Mouse (Mus musculus) kidney, embryonic 14.5 days (tissue): ENCODE measurements around the gene Vps37c. TPM values are rescaled to one million over a fixed set of nuclear protein-coding genes. Genes with fewer than 3 reads are reported as not detected.

Source experiments
- ATAC-seq: fragments of 200-750 bp; cut with Nextera tagmentation; 2 replicates; pipeline ENCODE4 v1.8.0; 2017; ENCODE audit warnings: moderate number of reproducible peaks, mild to moderate bottlenecking, moderate TSS enrichment, moderate library complexity; ENCODE audit not compliant: low FRiP score, low TSS enrichment
- H3K27ac ChIP-seq: fragments of 300-500 bp; sonication (generic); 2 replicates; pipeline ENCODE4 v1.5.1; 2014; ENCODE audit warnings: low read depth, mild to moderate bottlenecking, low read length, moderate library complexity, mixed read lengths
- H3K27me3 ChIP-seq: fragments of 300-500 bp; sonication (generic); 2 replicates; pipeline ENCODE4 v1.6.1; 2014; ENCODE audit warnings: mild to moderate bottlenecking, low read length; ENCODE audit not compliant: control insufficient read depth, insufficient read depth
- H3K36me3 ChIP-seq: fragments of 300-500 bp; sonication (generic); 2 replicates; pipeline ENCODE4 v1.6.1; 2014; ENCODE audit warnings: low read length, mixed read lengths; ENCODE audit not compliant: control insufficient read depth, insufficient read depth
- H3K4me1 ChIP-seq: fragments of 300-500 bp; sonication (generic); 2 replicates; pipeline ENCODE4 v1.6.1; 2014; ENCODE audit warnings: low read length, mixed read lengths; ENCODE audit not compliant: control insufficient read depth, insufficient read depth
- H3K4me2 ChIP-seq: fragments of 300-500 bp; sonication (generic); replicated peaks from 2 replicates; pipeline ENCODE4 v1.6.1; 2014; ENCODE audit warnings: low read depth, mild to moderate bottlenecking, low read length
- H3K4me3 ChIP-seq: fragments of 300-500 bp; sonication (generic); 2 replicates; pipeline ENCODE4 v1.5.1; 2014; ENCODE audit warnings: mild to moderate bottlenecking, low read length
- H3K9ac ChIP-seq: fragments of 300-500 bp; sonication (generic); 2 replicates; pipeline ENCODE4 v1.6.1; 2014; ENCODE audit warnings: low read depth, mild to moderate bottlenecking, low read length, moderate library complexity
- H3K9me3 ChIP-seq: fragments of 300-500 bp; sonication (generic); 2 replicates; pipeline ENCODE4 v1.6.1; 2016; ENCODE audit warnings: low read length; ENCODE audit not compliant: control insufficient read depth
- WGBS: fragments of 180-500 bp; shearing (Covaris S2); extraction: QIAGEN DNeasy Blood & Tissue Kit; methylation state at CpG from one replicate; pipeline ENCODE4 v1.1.7; 2014; 5-methylcytosine and 5-hydroxymethylcytosine counted together
- polyA plus RNA-seq: library from polyadenylated mRNA; unstranded; fragments of >200 nt; fragmentation: Nextera tagmentation; extraction: Ambion mirVana; gene quantifications from 2 replicates; pipeline ENCODE4 v1.2.1, GENCODE M21; 2014

Gene Vps37c
- polyA plus RNA-seq, 1 experiment from 2014 or later = 31.7 TPM

GRCm38 (mm10) chr19:10661373-10661772 lies 27.2 kb upstream of the Vps37c start:
- no peak for ATAC-seq
- H3K27ac ChIP-seq = no peak overlapping the region
- no peak overlapping the region for H3K4me3 ChIP-seq
- no peak overlapping the region for H3K4me2 ChIP-seq
- H3K9me3 ChIP-seq = no peaks in the 10 kb centered on the region
- no peaks in the 10 kb centered on the region for H3K4me1 ChIP-seq
- WGBS = 78% methylated on average over 5 of the region's 5 CpGs
- H3K27me3 ChIP-seq = no peaks in the 10 kb centered on the region
- no peak overlapping the region for H3K9ac ChIP-seq
- no peaks in the 10 kb centered on the region for H3K36me3 ChIP-seq

GRCm38 (mm10) chr19:10661919-10662318 lies 26.6 kb upstream of the Vps37c start:
- H3K9me3 ChIP-seq = no peaks in the 10 kb centered on the region
- H3K4me3 ChIP-seq = no peak overlapping the region
- 91% methylated on average over 2 of the region's 2 CpGs for WGBS
- no peaks in the 10 kb centered on the region for H3K4me1 ChIP-seq
- H3K27me3 ChIP-seq = no peaks in the 10 kb centered on the region
- H3K36me3 ChIP-seq = no peaks in the 10 kb centered on the region
- no peak overlapping the region for H3K4me2 ChIP-seq
- H3K27ac ChIP-seq = no peak overlapping the region
- ATAC-seq = no peak
- H3K9ac ChIP-seq = no peak overlapping the region

GRCm38 (mm10) chr19:10662665-10663064 lies 25.9 kb upstream of the Vps37c start:
- ATAC-seq = no peak
- Histone ChIP-seq H3K9me3 (no peaks in the 10 kb centered on the region), H3K4me2 (no peak overlapping the region), H3K36me3 (no peaks in the 10 kb centered on the region), H3K4me1 (no peaks in the 10 kb centered on the region), H3K27ac (no peak overlapping the region), H3K9ac (no peak overlapping the region), H3K27me3 (no peaks in the 10 kb centered on the region), H3K4me3 (no peak overlapping the region)
- 59% methylated on average over 3 of the region's 3 CpGs for WGBS

GRCm38 (mm10) chr19:10665093-10665492 lies 23.4 kb upstream of the Vps37c start:
- Histone ChIP-seq H3K4me2 (no peak overlapping the region), H3K27ac (no peak overlapping the region), H3K36me3 (no peaks in the 10 kb centered on the region), H3K27me3 (no peaks in the 10 kb centered on the region), H3K4me3 (no peak overlapping the region), H3K4me1 (no peaks in the 10 kb centered on the region), H3K9me3 (no peaks in the 10 kb centered on the region), H3K9ac (no peak overlapping the region)
- no peak for ATAC-seq
- 62% methylated on average over 3 of the region's 3 CpGs for whole genome bisulfite sequencing

- Histone ChIP-seq H3K36me3 (no peaks in the 10 kb centered on the region), H3K27me3 (no peaks in the 10 kb centered on the region), H3K9ac (no peak overlapping the region), H3K4me2 (no peak overlapping the region), H3K4me1 (no peaks in the 10 kb centered on the region), H3K4me3 (no peak overlapping the region), H3K9me3 (no peaks in the 10 kb centered on the region), H3K27ac (no peak overlapping the region)
- ATAC-seq = peak; percentile 83; the same call in 1 of the 2 replicates
- 18% methylated on average over 2 of the region's 2 CpGs for WGBS
Observed at GRCm38 (mm10) chr19:10665499-10665898, 23.0 kb upstream of the Vps37c start.

GRCm38 (mm10) chr19:10671319-10671718 lies 17.2 kb upstream of the Vps37c start:
- H3K36me3 ChIP-seq = no peaks in the 10 kb centered on the region
- no peak overlapping the region for H3K9ac ChIP-seq
- H3K27ac ChIP-seq = no peak overlapping the region
- H3K27me3 ChIP-seq = no peaks in the 10 kb centered on the region
- H3K4me1 ChIP-seq = no peaks in the 10 kb centered on the region
- H3K9me3 ChIP-seq = no peaks in the 10 kb centered on the region
- 88% methylated on average over 4 of the region's 4 CpGs for whole genome bisulfite sequencing
- H3K4me2 ChIP-seq = no peak overlapping the region
- no peak overlapping the region for H3K4me3 ChIP-seq
- ATAC-seq = no peak

GRCm38 (mm10) chr19:10671854-10672417 lies 16.6 kb upstream of the Vps37c start:
- H3K4me1 ChIP-seq = no peaks in the 10 kb centered on the region
- no peaks in the 10 kb centered on the region for H3K27me3 ChIP-seq
- no peaks in the 10 kb centered on the region for H3K9me3 ChIP-seq
- no peak overlapping the region for H3K27ac ChIP-seq
- no peak overlapping the region for H3K4me3 ChIP-seq
- ATAC-seq = no peak
- H3K9ac ChIP-seq = no peak overlapping the region
- no peak overlapping the region for H3K4me2 ChIP-seq
- WGBS = 52% methylated on average over 9 of the region's 9 CpGs
- no peaks in the 10 kb centered on the region for H3K36me3 ChIP-seq

- no peak for ATAC-seq
- WGBS = 54% methylated on average over 1 of the region's 1 CpGs
- H3K36me3 ChIP-seq = no peaks in the 10 kb centered on the region
- no peak overlapping the region for H3K4me3 ChIP-seq
- H3K4me2 ChIP-seq = no peak overlapping the region
- H3K9me3 ChIP-seq = no peaks in the 10 kb centered on the region
- H3K27me3 ChIP-seq = no peaks in the 10 kb centered on the region
- no peak overlapping the region for H3K9ac ChIP-seq
- H3K4me1 ChIP-seq = no peaks in the 10 kb centered on the region
- H3K27ac ChIP-seq = no peak overlapping the region
Observed at GRCm38 (mm10) chr19:10673275-10673674, 15.3 kb upstream of the Vps37c start.

- ATAC-seq = no peak
- Histone ChIP-seq H3K36me3 (no peaks in the 10 kb centered on the region), H3K4me3 (no peak overlapping the region), H3K4me1 (no peaks in the 10 kb centered on the region), H3K9me3 (no peaks in the 10 kb centered on the region), H3K9ac (no peak overlapping the region), H3K27me3 (no peaks in the 10 kb centered on the region), H3K4me2 (no peak overlapping the region), H3K27ac (no peak overlapping the region)
- WGBS = 86% methylated on average over 16 of the region's 16 CpGs
Observed at GRCm38 (mm10) chr19:10676656-10677055, 11.9 kb upstream of the Vps37c start.
